Mouse (Mus musculus): ENCODE measurements around the gene Nrap.

Nrap gene

DNA sequence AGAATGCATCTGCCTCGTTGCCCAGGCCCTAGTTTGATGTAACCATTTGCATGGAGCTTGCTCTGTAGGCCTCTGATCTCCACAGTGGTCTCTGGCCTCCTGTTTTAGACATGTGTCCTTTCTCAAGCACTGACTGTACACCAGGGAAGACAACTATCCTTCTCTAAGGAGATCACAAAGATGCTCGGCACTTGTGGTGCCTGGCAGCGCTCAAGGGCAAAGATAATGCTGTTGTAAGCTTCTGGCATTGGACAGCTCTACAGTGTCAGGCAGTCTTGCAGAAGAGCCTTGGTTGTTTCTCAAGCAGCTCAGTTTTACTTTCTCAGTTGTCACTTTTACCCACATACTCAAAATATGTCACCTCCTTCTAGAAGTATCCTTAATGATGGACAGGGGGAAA lies 73.3 kb downstream of the Nrap start:
- DNase-seq (ENCODE audit: low read depth, low spot score): no peak

DNA sequence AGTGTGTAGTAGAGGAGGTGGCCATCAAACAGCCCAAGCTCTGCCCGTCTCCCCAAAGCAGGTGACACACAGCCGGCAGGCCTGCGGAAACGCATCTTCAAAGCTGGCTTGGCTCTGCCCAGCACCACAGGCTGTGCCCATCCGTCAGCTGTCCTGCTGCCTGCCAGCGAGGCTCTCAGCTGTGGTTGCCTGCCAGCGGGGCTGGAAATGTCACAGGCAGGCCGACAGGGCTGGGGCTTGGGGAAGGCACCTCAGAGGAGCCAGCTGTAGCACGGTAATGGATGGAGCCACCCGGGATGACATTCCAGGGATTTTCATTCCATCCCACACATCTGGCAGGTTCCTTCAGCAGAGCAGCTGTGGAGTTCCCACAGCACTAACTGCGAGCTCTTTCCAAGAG lies 89.0 kb downstream of the Nrap start:
- DNase-seq (ENCODE audit: low read depth, low spot score): no peak

DNA sequence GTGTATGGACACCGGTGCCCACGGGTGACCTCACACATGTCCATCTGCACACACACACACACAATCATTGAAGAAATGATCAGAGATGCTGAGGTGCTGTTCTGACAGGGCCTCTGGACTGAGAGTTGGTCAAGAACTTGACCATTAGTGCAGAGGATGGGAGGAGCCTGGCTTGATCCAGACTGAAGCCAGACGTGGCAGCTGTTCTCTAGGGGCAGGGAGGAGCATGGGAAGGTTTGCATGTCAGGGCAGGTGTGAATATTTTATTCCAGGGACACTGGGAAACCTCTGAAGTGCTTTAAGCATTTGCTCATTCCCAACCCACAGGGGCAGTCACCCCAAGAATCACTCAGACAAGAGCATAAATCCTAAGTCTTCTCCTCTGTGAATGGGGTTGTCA lies 92.6 kb downstream of the Nrap start:
- DNase-seq (ENCODE audit: low read depth, low spot score): no peak

DNA sequence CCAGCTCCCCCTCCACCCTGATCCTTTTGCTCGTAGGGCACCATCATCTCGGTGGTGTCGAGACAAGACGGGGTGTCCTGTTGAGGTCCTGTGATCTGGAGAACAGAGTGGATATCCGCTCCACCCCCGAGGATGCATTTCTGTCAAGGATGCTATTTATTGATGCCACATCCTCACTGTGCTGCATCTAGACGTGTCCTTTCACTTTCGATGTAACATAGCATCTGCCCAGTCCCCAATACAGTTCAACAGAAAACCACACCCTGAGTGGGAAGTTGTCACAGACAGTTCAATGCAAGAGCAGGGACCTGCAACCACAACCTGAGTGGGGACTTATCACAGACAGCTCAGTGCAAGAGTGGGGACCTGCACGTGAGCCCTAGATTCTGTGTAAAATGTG lies 93.2 kb downstream of the Nrap start:
- DNase-seq (ENCODE audit: low read depth, low spot score): no peak

- no peak for DNase-seq (ENCODE audit: low read depth, low spot score)
Observed at GRCm38 (mm10) chr19:56294654-56295399, 95.0 kb downstream of the Nrap start.

GRCm38 (mm10) chr19:56292335-56292734 lies 97.5 kb downstream of the Nrap start:
- DNase-seq (ENCODE audit: low read depth, low spot score): no peak

DNA sequence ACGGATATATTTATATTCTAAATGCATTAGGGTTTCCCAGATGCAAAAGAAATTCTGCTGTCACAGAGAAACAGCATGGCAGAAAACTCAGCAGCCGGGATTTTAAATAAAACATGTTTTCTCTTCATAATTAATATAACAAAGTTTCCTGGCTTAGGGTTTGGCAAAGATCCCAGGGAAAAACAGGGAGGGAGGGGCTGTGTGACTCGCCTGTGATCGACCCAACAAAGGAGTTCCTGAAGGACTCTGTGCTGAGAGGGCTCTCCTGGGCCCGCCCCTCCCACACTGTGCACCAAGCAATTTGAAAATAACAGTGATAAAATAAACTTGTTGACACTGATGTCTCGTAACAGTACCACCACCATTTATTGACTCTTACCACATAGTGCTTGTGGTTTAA lies 97.9 kb downstream of the Nrap start:
- DNase-seq (ENCODE audit: low read depth, low spot score): no peak

DNA sequence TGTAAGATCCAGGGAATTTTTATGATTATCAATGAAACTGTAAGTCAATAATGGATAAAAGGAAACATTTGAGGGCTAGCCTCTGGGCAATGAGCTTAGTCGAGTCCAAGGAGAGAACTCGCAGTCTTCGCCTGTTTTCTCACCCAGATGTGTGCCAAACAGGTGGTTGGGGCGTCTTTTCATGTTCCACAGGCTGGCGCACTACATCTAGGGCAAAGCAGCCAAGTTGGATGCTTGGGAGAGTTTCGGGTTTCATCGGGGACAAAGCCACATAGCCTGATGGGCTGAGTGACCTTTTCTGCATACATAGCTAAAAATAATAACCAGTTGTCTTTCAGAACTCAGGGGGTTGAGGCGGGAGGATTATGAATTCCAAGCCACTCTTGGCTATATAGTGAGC lies 100.2 kb downstream of the Nrap start:
- no peak for DNase-seq (ENCODE audit: low read depth, low spot score)

DNA sequence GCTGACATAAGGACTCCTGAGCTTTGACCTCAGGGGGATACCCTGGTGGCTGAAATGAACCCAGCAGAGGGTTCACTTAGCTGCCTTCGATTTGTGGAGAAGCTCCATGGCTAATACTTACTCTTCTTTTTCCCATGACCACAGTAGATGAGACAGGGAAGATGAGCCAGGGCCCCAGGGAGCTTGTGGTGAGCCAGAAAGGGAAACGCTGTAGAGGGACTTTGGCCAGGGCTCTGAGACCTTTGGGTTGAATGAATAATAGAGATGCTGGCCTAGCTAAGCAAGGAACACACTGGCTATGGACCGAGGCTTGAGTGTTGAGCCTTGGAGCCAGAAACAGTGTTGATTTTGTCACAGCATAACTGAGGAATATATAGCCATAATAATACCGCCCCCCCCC lies 101.4 kb downstream of the Nrap start:
- DNase-seq (ENCODE audit: low read depth, low spot score): no peak

- DNase-seq (ENCODE audit: low read depth, low spot score): no peak
Observed at GRCm38 (mm10) chr19:56287580-56288367, 102.1 kb downstream of the Nrap start.

- no peak for DNase-seq (ENCODE audit: low read depth, low spot score)
Observed at GRCm38 (mm10) chr19:56286866-56287265, 103.0 kb downstream of the Nrap start, which contains the start of gene Habp2. TSS of gene Habp2 (plus strand) at chr19:56287137.

DNA sequence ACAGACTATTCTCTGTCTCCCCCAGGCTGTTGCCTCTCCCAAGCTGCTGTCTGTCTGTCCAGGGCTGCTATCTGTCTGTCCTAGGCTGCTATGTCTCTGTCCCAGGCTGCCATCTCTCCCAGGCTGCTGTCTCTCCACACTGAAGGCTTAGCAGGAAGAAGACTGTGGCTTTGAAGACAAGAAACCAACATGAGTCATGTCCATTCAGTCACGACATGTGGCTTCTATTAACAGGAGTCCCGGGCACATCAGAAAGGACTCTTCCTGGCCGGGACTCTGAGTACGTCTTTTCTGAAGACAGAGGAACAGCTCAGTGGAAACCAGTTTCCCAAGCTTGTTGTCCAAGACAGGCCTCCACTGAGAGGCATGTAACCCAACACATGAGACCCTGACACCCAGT lies 104.6 kb downstream of the Nrap start:
- no peak for DNase-seq (ENCODE audit: low read depth, low spot score)

DNA sequence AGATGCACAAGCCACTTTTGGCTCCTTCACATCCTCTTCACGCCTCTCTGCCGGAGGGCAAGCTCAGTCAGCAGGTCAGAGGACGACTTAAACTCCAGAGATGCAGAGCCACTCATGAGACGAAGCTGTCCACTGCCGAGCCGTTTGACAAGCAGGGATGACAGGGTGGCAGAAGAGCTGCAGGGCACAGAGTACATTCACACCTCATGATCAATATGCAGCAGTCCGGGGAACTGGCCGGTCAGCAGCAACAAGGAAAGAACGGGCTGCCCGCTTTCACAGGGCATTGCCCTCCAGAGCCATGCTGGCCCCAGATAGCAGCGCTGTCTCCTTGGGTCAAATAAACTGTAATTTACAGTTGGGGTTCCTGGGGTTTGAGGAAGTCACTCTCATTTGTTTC lies 111.5 kb downstream of the Nrap start:
- no peak for DNase-seq (ENCODE audit: low read depth, low spot score)

DNA sequence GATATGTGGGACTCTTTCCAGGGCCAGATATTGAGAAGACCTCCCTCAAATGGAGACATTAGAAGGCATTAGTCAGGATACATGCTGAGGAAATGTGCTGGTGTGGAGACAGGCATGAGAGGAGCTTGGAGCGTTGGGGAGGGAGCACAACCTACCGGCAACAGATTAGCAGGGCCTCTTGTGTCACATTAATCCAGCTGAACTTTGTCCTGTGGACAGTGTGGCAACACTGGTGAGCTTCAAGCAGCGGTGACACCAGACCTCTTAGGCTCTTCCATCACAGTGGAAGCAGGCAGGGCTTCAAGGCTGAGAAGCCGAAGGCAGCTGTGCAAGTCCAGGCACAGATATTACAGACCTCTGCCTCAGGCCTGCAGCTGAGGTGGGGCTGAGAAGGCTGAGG lies 111.9 kb downstream of the Nrap start:
- no peak for DNase-seq (ENCODE audit: low read depth, low spot score)

- no peak for DNase-seq (ENCODE audit: low read depth, low spot score)
Observed at GRCm38 (mm10) chr19:56277140-56277804, 112.6 kb downstream of the Nrap start.

DNA sequence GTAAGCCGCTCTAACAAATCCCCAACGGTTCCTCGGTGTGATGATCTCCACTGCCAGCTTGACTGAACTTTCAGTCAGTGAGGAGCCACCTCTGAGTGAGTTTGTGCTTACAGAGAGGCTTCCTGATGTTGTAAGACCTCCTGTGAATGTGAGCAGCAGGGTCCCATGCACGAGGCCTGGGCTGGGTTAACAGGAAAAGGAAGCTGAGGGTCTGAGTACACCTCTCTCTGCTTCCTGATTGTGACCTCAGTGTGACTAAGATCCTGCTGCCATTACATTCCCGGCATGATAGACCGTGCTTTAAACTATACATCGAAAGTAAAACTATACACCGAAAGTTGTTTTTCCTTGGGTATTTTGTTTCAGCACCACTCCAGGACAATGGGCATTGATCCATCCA lies 117.8 kb downstream of the Nrap start:
- DNase-seq (ENCODE audit: low read depth, low spot score): no peak

Measured in c-Kit-negative CD71-positive TER-119-positive erythroid progenitor cells, embryonic 14.5 days (primary cell).